Mouse (Mus musculus) embryo, embryonic 10 days (tissue): ENCODE results near the gene Il31.
"Not testable (repeated sequence)": the region's sequence is repeated elsewhere in the genome, so short reads cannot be mapped to it uniquely, and the experiment has no call there.

Experiments used
- DNase-seq: peaks from one replicate; pipeline ENCODE4 v3.0.0-alpha.2; 2015; ENCODE audit warnings: low spot score

Gene Il31

GRCm38 (mm10) chr5:123489112-123489785, at the start of gene Il31, which contains the start of gene Lrrc43:
Gene Il31, minus strand, starts transcription at chr5:123489489.
Gene Lrrc43, plus strand, starts transcription at chr5:123489305.
- DNase-seq = peak; percentile 85

GRCm38 (mm10) chr5:123533801-123534200, 44.5 kb upstream of the Il31 start:
- DNase-seq = no peak

DNA sequence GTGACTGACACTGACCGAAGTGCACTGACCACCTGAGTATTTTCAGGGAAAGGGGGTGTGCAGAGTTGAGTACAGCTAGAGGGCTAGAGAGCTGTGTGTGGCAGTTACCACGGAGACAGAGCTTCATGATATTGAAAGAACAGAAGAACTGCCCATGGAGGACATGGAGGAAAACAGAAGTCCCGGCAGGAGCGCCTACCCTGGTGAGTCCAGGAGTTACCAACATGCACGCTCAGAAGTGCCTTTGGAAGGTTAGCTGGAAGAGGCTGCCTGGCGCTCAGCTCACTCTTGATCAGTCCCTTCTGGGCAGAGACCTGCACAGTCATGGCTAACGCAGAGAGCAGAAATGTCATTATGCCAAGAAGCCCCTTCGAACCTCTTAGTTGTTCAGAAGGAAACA, 40.8 kb upstream of the Il31 start:
- no peak for DNase-seq

- no peak for DNase-seq
Observed at GRCm38 (mm10) chr5:123528641-123529040, 39.4 kb upstream of the Il31 start.

DNA sequence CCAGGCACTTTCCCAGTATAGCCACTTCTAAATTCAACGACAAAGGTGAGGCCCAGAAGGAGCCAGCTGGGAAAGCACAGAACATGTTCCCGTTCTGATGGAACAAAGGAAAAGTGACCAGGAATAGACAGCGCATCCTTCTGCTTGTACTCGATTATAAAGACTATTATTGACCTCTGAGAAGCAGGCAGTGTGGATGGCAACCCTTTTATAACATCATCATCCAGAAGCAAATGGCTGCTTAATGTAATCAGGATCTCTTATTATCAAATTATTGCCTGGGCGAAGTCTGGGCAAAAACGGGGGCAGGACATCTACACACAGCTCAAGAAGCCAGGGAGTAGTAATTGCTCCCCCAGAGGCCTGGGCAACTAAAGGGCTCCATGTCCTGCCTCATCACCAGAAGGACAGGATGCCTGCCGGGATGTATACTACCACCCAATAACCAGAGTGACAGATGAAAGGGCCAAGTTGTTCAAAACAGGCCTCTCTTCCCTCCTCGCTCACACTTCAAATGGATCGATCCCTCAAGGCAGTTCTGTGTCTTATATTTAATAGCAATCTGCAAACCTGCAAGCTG, 36.7 kb upstream of the Il31 start:
- DNase-seq = no peak

GRCm38 (mm10) chr5:123525281-123525680, 36.0 kb upstream of the Il31 start, which contains the start of gene Gm49027:
Gene Gm49027, minus strand, starts transcription at chr5:123525488.
- no peak for DNase-seq

GRCm38 (mm10) chr5:123524393-123524750, 35.1 kb upstream of the Il31 start:
- peak; percentile 86 for DNase-seq

DNA sequence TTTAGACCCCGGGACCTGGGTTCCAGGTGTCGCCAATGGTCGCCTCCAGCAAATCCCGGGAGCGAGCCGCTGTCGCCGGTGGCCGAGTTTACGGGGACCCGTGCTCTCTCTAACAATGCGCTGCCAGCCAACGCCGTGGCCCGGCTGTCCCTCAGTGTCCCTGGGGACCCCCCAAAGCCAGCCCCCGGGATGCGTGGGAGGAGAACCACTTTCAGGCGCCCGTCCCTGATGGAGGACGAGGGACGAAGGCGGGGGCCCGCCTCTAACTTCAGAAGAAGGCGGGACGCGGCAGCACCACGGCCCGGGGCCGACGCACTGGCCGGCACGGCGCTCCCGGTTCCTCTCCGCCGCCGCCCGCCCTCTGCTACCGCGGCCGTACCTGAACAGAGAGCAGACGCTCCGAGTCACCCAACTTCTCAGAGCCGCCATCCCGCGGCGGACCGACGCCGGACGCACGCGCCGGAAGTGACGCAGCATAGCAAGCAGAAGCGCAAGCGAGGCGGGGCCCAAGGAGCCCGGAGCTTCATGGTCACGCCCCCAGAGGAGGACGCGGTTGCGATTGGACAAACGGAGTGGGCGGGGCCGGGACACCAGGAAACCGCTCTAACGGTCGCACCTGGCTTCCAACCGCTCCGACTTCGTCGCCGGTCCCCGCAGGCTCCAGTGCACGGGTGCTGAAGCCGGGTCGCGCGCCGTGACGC, 34.6 kb upstream of the Il31 start, which contains the start of gene Diablo:
Gene Diablo, minus strand, starts transcription at position 485 of the 701 bp plus-strand sequence.
- DNase-seq = peak; percentile 100

DNA sequence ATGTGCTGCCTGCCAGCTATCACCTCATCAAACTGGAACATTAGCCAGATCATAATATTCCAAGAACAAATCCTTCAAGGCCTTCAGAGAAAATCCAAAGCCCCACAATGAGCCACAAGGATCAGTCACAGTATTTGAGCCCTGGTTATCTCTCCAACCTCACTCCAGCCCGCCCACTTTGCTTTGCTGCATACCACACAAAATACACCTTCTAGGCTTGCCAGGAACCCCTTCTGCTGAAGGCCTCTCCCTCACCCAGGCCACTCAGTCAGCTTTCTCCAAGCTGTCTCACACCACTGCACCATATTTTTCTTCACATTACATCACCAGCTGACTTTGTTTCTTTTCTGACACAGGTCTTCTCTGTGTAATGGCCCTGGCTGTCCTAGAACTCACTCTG, 32.9 kb upstream of the Il31 start:
- DNase-seq = no peak

DNA sequence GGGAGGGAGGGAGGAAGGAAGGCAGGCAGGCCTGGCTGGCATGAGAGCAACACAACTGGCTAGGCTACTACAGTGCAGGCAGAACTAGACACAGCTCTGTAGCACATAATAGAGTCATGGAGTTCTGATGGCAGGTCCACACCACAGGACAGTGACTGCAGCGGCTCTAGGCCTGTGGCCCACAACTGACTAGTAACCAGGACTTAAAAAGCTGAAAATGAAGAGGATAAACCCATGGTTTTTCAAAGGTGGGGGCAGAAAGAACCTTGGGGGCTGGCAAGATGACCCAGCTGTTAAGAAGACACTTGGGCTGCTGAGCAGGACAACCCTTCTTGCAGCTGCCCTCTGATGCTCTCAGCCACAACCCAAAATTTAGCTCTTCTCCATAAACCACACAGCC, 32.3 kb upstream of the Il31 start:
- no peak for DNase-seq

DNA sequence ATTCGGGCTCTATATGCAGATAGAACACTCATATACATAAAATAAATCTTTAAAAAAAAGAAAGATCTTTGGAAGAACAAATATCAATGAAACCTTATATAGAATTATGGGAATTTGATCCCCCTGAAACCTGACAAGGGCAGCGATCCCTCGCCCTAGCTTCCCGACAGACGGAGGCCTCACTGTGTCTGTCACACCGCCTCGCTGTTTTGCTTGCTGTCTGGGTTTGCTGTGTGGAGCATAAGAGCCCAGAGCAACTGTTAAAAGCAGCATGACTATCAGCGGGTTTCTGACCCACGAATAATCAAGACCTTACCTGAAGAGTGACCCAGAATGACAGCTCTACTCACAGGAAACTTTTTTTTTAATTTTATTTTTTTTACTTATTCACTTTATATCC, 31.4 kb upstream of the Il31 start:
- no peak for DNase-seq

- no peak for DNase-seq
Observed at GRCm38 (mm10) chr5:123514871-123515270, 25.6 kb upstream of the Il31 start.

- DNase-seq = no peak
Observed at GRCm38 (mm10) chr5:123512102-123512501, 22.8 kb upstream of the Il31 start.

DNA sequence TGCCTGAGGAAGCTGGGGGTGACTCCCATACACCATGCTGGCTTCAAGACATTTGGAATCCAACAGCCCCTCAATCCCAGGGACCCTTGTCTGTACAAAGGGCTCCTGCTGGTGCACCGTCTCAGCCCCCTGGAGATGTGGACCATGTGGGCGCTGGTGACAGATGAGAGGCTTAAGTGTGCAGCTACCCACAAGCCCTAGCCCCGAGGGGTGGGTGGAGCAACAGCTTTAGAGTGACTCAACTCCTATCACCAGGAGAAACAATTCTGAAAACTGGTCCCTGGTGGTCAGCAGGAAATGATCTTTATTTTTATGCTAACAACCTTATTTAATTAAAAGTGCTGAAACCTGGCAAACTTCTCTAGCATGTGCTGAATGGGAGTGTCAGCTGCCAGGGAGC, 22.1 kb upstream of the Il31 start:
- not testable (repeated sequence) for DNase-seq

DNA sequence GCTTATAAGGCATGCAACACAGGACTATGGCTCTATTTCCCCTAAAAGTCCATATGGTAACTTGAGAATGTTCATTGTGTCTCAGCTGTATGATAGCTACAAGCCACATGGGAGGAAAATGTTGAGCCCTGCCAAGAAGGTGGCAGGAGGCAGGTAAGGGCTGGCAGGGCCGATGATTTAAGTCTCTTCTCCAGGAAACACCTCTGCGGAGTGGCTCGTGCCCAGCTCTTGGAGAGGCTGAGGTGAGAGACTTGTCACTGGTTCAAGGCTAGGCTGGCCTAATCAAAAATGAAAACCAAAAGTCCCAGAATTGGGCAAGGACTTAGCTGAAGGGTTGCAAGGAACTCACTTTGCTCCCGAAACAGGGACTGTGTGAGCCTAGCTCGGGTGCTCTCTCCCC, 20.9 kb upstream of the Il31 start, which contains the start of gene B3gnt4:
Gene B3gnt4, plus strand, starts transcription at position 301 of the 400 bp plus-strand sequence.
- DNase-seq = no peak

DNA sequence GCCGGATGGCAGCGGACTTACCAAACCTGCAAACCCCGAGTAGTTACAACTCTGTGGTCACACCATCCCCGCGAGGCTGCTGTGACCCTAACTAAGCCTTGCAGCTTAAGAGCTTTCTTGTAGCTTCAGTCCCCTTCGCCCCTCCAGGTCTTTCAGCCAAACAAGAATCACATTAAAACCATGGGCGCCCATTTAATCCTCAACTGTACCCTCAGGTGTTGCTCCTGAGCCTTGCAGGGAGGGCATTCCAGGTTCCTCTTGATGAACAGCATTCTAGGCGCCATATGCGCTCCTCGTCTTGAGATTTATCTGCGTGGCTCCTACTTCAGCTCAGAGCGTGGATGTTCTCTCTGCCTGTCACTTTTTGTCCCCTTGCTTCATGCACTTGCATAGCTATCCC, 19.6 kb upstream of the Il31 start:
- DNase-seq = peak; percentile 31

DNA sequence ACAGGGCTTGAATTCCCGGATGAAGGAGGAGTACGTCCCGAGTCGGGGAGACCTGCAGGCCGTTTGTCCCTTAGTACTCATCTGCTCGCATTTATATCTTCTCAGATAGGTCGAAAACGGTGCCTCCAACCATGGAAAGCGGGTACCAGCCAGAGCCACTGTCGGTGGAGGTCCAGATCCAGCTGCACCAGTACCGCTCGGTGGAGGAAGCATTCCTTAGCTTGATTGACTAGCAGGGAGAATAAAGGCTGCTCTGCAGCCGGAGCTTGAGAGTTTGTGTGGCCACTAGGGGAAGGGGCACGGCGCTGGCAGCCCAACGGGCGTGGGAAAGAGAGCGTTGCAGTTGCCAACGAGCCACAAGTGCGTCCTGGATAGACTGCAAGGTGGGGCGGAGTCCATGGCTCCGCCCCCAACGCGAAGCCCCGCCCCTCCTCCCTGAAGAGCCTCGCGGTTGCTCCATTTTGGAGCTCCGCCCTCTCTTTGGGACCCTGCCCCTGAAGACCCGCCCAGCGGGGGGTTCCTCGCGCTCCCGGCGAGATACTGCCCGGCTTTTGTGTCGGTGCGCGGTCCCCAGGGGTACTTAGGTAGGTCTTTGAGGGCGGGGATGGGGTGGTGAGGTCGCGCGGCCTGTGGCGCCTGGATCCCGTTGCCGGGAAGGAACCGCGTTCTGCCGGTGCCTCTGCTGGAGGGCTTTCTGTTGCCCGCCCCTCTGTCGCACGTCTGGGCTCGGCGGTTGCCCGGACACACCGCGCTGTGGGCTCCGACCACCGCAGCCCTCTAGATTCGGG, 18.8 kb upstream of the Il31 start:
- peak; percentile 84 for DNase-seq

DNA sequence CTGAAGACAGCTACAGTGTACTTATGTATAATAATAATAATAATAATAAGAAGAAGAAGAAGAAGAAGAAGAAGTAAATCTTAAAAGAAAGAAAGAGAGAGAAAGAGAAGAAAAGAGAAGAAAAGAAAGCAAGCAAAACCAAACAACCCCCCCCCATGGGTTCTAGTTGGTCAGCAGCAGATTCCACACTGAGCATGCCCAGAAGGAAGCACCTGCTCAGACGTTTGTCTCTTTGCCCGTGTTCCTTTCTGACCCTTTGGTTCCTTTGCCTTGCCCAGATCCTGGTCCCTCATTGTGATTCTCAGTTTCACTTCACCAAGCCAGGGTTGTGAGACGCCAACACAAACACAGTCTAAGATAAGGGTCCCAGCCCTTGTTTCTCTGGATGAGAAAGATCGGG, 12.7 kb upstream of the Il31 start:
- no peak for DNase-seq

- no peak for DNase-seq
Observed at GRCm38 (mm10) chr5:123499717-123500116, 10.4 kb upstream of the Il31 start.

GRCm38 (mm10) chr5:123489935-123490334, 646 bp upstream of the Il31 start:
- no peak for DNase-seq

- no peak for DNase-seq
Observed at GRCm38 (mm10) chr5:123487659-123488395, 1.5 kb downstream of the Il31 start.

GRCm38 (mm10) chr5:123473817-123474216, 15.5 kb downstream of the Il31 start:
- no peak for DNase-seq
